In genomic region chr11:84255879-84256278, GRCm38 (mm10) we compare ENCODE assay signal across 29 mouse cellular contexts.
"Had no signal": no experiment of that assay in that cellular context is flagged by ENCODE, and none has a peak within 500 bp of the region (broad histone marks: within the 10 kb centered on the region; RNA-seq: fewer than 3 reads in every experiment).

No protein-coding gene starts in this region.

- H3K4me2 ChIP-seq: embryonic facial prominence, embryonic 12.5 days; embryonic facial prominence, embryonic 13.5 days; embryonic facial prominence, embryonic 15.5 days; forebrain, embryonic 12.5 days; forebrain, embryonic 13.5 days; forebrain, embryonic 15.5 days had no signal

- ATAC-seq: forebrain, embryonic 13.5 days; forebrain, embryonic 14.5 days; forebrain, embryonic 15.5 days; forebrain, embryonic 16.5 days; forebrain, postnatal 0 days had no signal

- H3K9ac ChIP-seq: embryonic facial prominence, embryonic 12.5 days; embryonic facial prominence, embryonic 13.5 days; embryonic facial prominence, embryonic 15.5 days; forebrain, embryonic 12.5 days; forebrain, embryonic 13.5 days; forebrain, embryonic 15.5 days; forebrain, postnatal 0 days had no signal

- H3K27me3 ChIP-seq: embryonic facial prominence, embryonic 12.5 days; embryonic facial prominence, embryonic 13.5 days; embryonic facial prominence, embryonic 15.5 days; forebrain, embryonic 12.5 days; forebrain, embryonic 13.5 days; forebrain, embryonic 15.5 days had no signal

- DNase-seq: cerebellum, adult 18-20 months; cerebellum, adult 2 months; cerebellum, adult 8-10 months; cerebellum, adult 9-10 months; cerebellum, adult 9-11 months; cerebellum, postnatal 10 days; cerebellum, postnatal 14 days; cerebellum, postnatal 25 days; cerebellum, postnatal 36 days; embryo, embryonic 11 days; forebrain, postnatal 0 days; gastrocnemius, adult 2 months; gastrocnemius, postnatal 10 days; gastrocnemius, postnatal 14 days; gastrocnemius, postnatal 25 days; gastrocnemius, postnatal 36 days; heart, adult 11 months; heart, adult 18-20 months had no signal

- H3K27ac ChIP-seq: embryonic facial prominence, embryonic 10.5 days; embryonic facial prominence, embryonic 12.5 days; embryonic facial prominence, embryonic 13.5 days; embryonic facial prominence, embryonic 15.5 days; forebrain, embryonic 10.5 days; forebrain, embryonic 12.5 days; forebrain, embryonic 13.5 days; forebrain, embryonic 15.5 days; gastrocnemius, adult 2 months had no signal

- H3K9me3 ChIP-seq: embryonic facial prominence, embryonic 10.5 days; embryonic facial prominence, embryonic 12.5 days; embryonic facial prominence, embryonic 13.5 days; embryonic facial prominence, embryonic 15.5 days; forebrain, embryonic 10.5 days; forebrain, embryonic 12.5 days; forebrain, embryonic 13.5 days; forebrain, embryonic 15.5 days had no signal

- H3K4me3 ChIP-seq: embryonic facial prominence, embryonic 10.5 days; embryonic facial prominence, embryonic 12.5 days; embryonic facial prominence, embryonic 13.5 days; embryonic facial prominence, embryonic 15.5 days; erythroblast, embryonic 14.5 days; forebrain, embryonic 10.5 days; forebrain, embryonic 12.5 days; forebrain, embryonic 13.5 days; forebrain, embryonic 15.5 days; gastrocnemius, adult 2 months had no signal

- H3K4me1 ChIP-seq: embryonic facial prominence, embryonic 10.5 days; embryonic facial prominence, embryonic 12.5 days; embryonic facial prominence, embryonic 13.5 days; embryonic facial prominence, embryonic 15.5 days; forebrain, embryonic 10.5 days; forebrain, embryonic 12.5 days; forebrain, embryonic 13.5 days; forebrain, embryonic 15.5 days had no signal
